Mouse (Mus musculus) left cerebral cortex, postnatal 25 days (tissue): ENCODE data around the gene Thy1. TPM values are rescaled to one million over a fixed set of nuclear protein-coding genes. Genes with fewer than 3 reads are reported as not detected.
A peak's percentile ranks its signal among the peaks of the same experiment; 100 is the strongest.

ENCODE experiments used
- DNase-seq, 2 experiments: peaks; one replicate each; pipeline ENCODE4 v3.0.0; 2022; ENCODE audit warnings: low spot score in 2 of 2, mixed read lengths in 1 of 2
- intact Hi-C: fragments of 180-260 bp; cut with DNase I; formaldehyde crosslinking; loops from one replicate; pipeline ENCODE4 v1.15.1; 2025
- total RNA-seq, 2 experiments: library from RNA; stranded (reverse); gene quantifications; 2 replicates each; pipeline ENCODE4 v1.2.3; 2021

Thy1 gene
- total RNA-seq: 100 to 1,000 TPM; 826 to 894 TPM

DNA sequence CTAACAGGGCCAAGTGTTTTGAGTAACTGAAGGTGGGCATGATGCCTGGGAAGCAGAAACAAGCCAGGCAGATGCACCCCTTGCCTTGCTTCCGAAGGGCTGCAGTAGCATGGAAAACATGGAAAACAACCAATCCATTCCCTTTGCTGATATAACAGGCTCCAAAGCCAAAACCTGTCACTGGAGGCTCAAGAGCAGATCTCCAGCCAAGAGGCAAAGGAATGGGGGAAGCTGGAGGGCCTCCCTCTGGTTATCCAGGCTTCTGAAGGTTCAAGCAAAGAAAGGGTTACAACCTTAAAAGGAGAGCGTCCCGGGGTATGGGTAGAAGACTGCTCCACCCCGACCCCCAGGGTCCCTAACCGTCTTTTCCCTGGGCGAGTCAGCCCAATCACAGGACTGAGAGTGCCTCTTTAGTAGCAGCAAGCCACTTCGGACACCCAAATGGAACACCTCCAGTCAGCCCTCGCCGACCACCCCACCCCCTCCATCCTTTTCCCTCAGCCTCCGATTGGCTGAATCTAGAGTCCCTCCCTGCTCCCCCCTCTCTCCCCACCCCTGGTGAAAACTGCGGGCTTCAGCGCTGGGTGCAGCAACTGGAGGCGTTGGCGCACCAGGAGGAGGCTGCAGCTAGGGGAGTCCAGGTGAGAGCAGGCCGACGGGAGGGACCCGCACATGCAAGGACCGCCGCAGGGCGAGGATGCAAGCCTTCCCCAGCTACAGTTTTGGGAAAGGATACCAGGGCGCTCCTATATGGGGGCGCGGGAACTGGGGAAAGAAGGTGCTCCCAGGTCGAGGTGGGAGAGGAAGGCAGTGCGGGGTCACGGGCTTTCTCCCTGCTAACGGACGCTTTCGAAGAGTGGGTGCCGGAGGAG is at the start of gene Thy1:
TSS of gene Thy1 (plus strand) at position 549 of the 872 bp plus-strand sequence.
- DNase-seq: peak; percentile 78 to 89
- intact Hi-C loops: loop anchor here (1.0 to 5.0 kb wide), 3 partner anchors 24 to 56 kb away; partner anchors contain the start of gene Usp2

DNA sequence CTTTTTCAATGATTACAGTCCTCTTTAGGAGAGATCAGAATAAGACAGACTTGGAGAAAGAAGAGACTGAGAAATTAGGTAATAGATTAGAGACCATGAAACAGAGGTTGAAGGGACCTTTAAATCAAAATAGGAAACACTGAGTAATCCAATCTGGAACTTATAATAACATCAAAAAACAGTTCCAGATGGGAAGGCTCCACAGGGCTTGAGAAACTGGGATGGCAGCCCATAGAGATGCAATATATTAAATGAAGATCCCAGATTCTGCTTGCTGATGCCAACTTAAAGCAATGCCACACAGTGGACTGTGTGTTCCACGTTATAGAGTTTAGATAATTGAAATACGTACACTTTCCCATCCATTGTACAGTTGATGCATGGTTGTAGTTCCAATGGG is 45.5 kb upstream of the Thy1 start:
- peak; percentile 16 to 51 for DNase-seq

DNA sequence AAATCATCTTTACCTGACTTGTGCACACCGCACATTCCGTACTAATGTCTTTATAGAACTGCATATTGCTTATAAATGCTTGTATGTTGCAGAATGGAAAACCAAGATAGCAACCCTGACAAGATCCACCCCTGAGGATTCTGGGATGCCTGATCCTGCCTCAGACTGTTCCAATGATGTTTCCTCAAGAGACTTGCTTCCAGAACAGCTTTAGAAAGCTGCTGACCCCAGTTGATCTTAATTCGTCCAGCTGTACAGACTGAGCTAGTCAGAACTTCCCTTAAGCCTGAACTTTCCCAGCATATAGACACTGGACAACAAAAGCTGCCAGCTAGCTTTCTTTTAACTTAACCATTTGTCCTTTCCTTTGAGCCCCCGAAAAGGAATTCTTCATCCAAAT is 44.3 kb upstream of the Thy1 start:
- DNase-seq: no peak
- intact Hi-C loops: no loop called here

More for the DNA sequence above, 45.5 kb upstream of the Thy1 start:
- intact Hi-C loops: no loop called here

DNA sequence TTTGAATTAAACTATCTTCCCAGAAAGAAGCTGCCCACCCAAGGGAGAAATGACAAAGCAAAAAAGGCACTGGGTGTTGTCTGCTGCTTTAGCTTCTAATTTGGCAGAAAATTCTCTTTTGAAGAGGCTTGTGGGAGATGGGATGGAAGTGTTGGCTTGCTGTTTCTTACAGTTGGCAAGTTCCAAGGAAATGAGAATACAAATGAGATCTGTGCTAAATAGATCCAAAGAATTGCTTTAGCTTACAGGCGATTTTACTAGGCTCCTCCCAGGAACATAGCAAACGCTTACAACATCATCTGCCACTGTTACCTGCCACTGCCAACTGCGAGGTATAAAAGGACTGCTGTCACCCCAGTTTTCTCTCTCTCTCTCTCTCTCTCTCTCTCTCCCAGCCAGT is 38.8 kb upstream of the Thy1 start:
- DNase-seq: peak; percentile 23 to 85

DNA sequence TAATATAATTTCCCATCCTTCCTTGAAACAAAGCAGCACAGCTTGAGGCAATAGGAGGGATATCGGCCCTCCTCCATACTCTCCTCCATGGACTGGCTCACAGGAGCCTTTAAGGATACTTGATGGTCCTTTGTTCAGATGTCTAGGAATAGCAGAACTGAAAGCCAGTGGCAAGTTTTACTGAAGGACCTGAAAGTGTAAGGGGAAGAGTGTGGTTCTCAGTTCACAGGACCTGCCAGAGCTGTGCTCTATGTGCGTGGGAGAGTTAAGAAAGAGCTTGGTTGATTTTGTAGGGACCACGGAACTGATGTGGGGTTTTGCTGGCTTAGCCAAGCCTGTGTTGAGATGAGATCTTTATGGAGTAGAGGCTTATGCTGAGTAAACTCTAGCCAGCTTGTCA is 37.9 kb upstream of the Thy1 start:
- intact Hi-C loops: no loop called here
- DNase-seq: no peak

More for the DNA sequence above, 38.8 kb upstream of the Thy1 start:
- intact Hi-C loops: loop anchor here (1.0 kb wide), 1 partner anchor 39 kb away; the partner anchor contains the start of gene Thy1

DNA sequence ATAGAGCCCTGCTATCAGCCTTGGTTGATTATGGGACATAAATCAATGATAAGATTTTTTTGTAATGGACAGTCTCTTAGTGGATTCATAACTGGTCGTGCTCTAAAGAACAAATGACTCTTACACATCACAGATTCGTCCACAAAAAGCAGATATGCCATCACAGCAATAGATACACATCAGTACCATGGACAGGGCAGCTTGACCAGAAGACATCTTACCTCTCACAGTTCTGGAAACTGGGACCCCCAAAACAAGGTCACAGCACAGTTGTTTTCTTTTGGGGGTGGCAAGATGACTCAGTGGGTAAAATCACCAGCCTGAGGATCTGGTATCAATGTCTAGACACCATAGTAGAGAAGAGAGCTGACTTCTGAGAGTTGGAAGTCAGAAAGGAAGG is 35.9 kb upstream of the Thy1 start:
- intact Hi-C loops: no loop called here
- DNase-seq: no peak

DNA sequence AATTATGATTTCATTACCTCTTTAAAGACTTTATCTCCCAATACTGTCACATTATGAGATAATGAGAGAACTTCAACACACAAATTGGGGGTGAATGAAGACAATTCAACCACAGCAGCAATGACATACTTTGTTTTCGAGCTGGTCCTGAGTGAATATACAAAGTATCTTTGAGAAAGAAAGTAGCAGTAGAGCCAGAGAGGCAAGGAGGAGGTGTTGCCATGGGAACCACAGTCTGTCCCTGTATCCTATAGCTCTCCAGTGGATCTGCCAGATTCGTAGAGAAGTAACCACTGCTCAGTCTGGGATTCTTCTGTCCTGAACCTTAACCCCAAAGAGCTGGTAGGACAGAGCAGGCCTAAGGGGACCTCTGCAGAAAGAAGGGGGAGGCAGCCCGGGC is 35.2 kb upstream of the Thy1 start:
- peak; percentile 57 to 76 for DNase-seq
- intact Hi-C loops: no loop called here

DNA sequence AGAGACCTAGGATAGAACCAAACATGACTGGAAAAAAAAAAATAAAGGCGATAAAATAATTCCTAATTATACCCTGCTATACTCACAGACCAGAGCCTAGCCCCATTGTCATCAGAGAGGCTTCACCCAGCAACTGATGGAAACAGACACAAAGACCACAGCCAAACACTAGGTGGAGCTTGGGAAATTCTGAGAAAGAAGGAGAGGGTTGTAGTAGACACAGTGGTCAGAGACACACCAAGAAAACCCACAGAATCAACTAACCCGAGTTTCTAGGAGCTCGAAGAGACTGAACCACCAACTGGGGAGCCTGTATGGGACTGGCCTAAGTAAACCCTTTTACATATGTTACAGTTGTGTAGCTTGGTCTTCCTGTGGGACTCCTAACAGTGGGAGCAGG is 32.3 kb upstream of the Thy1 start:
- intact Hi-C loops: no loop called here
- no peak for DNase-seq

DNA sequence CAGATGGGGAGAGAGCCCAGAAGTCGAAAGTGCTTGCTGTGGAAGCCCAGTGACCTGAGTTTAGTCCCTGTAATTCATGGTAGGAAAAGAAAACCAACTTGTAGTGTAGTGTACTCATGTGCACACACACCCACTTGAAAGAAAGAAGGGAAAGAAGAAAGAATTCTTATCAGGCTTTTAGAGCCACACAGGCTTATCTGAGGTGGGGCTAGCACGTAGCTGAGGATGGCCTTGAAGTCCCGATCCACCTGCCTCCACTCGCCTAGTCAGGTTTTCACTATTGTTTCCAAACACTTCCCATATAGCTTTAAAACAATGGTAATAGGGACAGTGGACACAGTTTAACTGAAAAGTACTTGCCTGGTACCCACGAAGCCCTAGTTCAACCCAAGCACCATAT is 31.5 kb upstream of the Thy1 start:
- intact Hi-C loops: no loop called here
- no peak for DNase-seq

DNA sequence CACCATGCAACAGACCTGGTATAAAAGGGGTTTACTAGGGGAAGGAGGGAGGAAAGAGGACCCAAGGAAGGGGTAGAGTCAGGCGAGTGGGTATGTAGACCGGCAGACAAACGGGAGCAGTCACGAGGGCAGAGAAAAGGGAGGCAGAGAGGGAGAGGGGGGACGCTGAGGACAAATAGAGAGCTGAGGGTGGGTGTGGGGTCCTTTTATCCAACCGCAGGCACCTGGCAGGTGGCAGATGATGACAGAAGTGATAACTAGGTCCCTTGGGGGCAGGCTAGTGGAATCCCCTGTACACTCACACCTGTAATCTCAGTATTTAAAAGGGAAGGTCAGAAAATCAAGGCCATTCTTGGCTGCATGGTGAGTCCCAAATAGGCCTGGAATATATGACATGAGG is 31.0 kb upstream of the Thy1 start:
- intact Hi-C loops: no loop called here
- DNase-seq: no peak

DNA sequence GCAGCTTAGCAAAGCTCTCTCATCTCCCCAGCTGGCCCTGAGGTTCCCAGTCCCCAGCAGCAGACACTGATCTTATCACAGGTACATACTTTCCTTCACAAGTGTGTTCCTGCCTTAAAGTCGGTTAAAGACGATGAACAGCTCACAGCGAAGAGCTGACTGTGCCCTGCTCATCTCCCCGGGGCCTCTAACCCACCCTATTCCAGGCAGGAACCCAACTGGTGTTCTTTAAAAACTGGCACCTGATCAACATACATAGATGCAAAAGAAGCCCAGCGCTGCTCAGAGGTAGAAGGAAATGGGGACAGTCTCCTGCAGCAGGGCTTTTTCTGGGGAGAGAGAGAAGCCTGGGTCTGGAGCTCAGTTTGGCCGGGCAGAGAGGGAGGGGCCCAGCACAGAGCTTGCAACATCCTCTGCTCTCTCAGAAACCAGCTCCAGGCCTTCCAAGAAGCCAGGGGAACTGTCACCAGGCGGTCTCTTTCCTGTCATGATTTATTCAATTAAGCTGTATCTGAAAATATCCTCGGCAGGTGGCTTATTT is 30.4 kb upstream of the Thy1 start:
- intact Hi-C loops: no loop called here
- peak; percentile 14 to 23 for DNase-seq

DNA sequence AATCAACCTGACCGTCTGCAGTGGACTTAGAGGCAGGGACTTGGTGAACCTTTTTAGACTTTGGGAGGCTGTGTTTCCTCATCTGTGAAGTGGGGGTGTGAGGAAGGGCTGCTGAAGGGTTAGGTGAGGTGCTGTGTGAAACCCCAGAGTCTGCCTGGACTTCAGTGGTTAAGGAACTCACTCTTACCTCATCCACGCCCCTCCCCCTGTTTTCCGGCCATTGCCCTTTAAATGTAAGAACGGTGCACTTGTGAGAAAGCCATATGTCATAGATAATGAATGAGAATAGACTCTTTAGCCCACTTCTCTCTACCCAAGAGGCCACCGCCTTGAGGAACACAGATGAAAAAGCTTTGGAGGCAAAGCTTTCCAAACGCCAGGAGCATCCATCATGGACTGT is 29.4 kb upstream of the Thy1 start:
- no peak for DNase-seq
- intact Hi-C loops: no loop called here

DNA sequence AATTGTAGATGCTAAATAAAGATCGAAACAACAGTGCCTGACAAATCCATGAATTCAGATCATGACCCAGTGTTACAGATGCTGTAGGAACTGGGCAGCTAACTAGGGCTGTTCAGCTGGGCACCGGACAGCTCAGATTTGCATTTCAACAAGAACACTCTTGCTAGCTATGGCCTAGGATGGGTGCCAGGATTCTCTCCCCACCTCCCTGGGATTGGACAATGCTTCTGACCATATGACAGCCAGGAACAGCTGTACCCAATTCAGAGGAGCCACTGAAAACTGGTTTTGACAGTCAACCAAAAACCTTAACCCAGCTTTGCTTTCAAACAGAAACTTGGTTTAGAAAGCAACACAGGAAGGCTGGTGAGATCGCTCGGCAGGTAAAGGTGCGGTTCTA is 26.9 kb upstream of the Thy1 start:
- peak in 1 of 2 experiments; percentile 31 for DNase-seq
- intact Hi-C loops: no loop called here

DNA sequence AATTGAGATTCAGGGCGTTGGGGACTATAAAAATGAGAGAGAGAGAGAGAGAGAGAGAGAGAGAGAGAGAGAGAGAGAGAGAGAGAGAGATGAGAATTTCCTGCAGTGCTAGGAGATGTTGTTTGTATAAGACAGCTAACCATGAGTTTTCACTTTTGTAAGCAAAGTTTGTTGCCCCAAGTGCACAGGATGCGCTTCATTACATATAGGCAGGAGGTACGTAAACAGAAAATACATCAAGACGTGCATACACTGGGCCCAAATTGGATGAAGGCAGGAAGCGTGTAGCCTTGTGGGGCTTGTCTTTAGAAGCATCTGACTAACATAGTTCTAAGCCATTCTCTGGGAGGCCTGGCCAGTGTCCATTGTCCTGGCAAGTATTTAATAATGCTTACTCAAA is 25.3 kb upstream of the Thy1 start:
- DNase-seq: no peak
- intact Hi-C loops: no loop called here

DNA sequence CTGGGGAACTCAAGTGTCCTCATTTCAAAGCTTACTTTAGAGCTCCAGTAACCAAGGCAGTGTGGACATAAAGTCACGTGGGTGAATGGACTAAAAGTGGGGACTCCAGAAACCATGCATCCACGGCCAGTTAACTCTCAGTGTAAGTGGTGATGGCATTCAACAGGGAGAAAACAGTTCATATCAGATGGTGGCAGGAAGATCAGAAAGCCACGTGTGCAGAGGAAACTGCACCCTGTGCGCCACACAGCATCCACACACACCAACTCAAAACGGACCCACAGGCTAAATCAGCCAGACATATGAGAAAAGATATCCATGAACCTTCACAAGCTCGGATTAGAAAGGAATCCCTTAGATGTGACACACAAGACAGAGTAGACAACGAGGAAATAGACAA is 23.2 kb upstream of the Thy1 start:
- no peak for DNase-seq
- intact Hi-C loops: no loop called here

DNA sequence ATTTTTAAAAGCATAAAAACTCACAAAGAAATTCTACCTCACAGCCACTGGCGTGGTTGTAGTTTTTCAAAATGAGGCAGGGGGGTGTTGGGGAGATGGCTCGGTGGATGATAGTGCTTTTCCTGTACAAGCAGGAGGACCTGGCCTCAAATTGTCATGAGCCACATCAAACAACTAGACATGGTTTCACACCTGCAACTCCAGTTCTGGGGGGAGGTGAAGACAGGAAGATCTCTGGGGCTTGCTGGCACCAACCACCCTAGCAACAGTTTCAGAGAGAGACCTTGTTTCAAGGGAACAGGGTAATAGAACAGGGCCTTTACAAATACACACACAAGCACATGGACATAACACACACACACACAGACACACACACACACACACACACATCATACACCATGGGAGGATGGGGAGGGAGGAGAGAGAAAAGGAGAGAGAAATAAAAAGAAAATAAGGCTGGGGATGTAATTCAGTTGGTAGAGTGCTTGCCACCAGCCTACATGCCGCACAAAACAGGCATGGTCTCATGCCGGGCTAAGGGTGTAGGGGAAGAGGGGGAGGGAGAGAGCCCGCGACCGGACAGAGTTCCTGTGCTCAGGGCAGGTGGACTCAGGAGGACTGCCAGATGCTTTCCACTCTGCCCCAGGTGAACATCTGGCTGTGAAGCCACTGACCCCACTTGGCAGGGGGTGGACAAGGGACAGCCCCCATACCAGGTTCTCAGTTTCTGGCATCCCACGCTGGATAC is 20.9 kb upstream of the Thy1 start:
- DNase-seq: no peak
- intact Hi-C loops: no loop called here

DNA sequence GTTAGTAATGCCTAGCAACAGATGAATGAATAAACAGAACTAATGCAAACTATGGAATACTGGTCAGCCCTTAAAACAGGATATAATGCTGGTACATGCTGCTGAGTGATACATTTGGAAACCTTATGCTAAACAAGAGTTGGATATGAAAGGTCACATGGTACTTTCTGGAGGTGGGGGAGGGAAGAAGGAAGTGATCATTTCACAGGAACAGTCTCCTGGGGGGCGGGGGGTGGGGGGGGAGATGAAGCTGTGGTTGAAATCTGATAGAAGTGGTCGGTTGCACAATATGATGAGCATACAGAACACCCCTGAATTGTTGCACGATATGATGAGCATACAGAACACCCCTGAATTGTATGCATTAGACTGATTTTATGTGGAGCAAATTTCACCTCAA is 19.1 kb upstream of the Thy1 start:
- no peak for DNase-seq
- intact Hi-C loops: no loop called here

DNA sequence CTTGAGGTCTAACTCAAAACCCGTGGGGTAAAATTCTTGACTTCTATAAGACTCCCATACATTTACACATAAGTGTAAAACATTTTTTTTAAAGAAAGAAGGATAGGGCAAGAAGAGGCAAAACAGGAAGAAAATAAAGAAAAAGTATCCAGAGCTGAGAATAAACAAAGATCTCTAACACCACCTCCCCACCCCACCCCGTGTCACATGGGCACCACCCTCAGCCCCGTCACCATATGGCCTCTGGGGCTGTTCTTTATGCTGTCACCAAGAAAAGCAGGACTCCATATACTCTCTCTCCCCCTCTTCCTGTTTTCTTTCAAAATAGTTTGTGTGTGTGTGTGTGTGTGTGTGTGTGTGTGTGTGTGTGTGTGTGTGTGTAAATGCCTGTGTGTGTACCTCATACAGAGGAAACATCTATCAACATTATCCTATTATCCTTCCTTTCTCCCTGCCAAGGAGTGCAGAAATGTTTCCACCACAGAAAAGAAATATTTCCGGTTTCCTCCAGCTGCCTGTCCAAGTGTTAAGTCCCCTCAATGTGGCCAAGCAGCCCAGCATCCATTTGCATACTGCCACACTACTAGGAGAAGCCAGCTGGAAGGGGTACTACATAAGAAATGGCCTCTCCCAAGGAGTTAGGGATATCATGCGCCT is 13.5 kb upstream of the Thy1 start:
- DNase-seq: no peak
- intact Hi-C loops: no loop called here

DNA sequence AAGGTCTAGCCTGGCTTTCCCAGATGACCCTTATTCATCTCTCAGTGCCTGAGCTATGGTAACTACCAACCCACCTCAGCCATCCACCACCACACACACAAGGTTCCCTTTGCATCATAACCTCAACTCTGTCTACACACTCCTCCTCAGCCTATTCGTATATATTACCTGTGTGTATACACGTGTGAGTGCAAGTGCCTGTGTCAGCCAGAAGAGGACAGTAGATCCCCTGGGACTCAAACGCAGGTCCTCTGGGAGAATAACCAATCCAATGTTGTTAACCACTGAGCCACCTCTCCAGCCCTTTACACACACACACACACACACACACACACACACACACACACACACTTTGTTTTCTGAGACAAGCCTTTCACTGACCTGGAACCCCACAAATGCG is 12.5 kb upstream of the Thy1 start:
- DNase-seq: no peak
- intact Hi-C loops: no loop called here

DNA sequence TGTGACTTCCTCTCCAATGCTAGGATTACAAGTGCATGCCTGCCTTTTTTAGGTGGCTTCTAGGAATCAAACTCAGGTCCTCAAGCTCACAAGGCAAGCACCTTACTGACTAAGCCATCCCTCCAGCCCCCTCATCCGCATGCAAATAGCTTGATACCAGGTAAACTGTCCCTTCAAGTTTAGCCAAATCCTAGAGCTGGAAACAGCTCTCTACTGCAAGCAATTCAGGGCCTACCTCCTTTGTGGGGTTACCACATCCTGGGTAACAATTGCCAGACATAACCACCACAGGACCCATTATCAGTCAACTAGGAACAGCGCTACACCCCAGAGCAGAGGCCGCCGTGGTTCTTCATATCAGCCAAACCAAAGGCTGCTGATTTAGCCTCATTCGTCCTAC is 12.1 kb upstream of the Thy1 start:
- DNase-seq: no peak
- intact Hi-C loops: no loop called here
